Mouse (Mus musculus): ENCODE results near the gene 9930104L06Rik. TPM values are rescaled to one million over a fixed set of nuclear protein-coding genes. Genes with fewer than 3 reads are reported as not detected.
A peak's percentile ranks its signal among the peaks of the same experiment; 100 is the strongest.
"Not testable (repeated sequence)": the region's sequence is repeated elsewhere in the genome, so short reads cannot be mapped to it uniquely, and the experiment has no call there.

Gene 9930104L06Rik
- polyA plus RNA-seq, 1 experiment from 2014 or later: 12.6 TPM

DNA sequence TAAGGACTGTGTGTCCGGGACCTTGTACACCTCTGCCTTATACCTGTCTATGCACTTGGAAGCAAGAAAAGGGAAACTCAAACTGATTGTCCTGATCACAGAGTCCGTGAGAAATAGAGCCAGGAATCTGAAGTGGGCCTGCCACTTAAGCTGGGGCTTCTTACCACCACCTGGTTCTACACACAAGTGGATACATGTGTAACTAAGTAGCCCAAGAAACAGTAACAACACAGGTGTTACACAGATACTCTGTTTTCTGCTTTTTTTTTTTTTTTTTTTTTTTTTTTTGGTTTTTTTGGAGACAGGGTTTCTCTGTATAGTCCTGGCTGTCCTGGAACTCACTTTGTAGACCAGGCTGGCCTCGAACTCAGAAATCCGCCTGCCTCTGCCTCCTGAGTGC, 2.4 kb downstream of the 9930104L06Rik start, which contains the start of gene Cdca8:
Cdca8 (minus strand) TSS at position 101 of the 400 bp plus-strand sequence.
- Histone ChIP-seq H3K4me3 (replicated peaks) (0 out of 2 replicates have a peak within 1 kb of the TSS, but pooled peaks have one; percentile 82), H3K4me2 (peak within 1 kb of the TSS; percentile 89; the same call in 1 of the 2 replicates), H3K36me3 (peaks cover 37% of the 10 kb centered on the region), H3K4me1 (peaks cover 24% of the 10 kb centered on the region)
- ATAC-seq (replicated peaks; ENCODE audit: low FRiP score); H3K27me3 ChIP-seq; H3K9ac ChIP-seq; H3K27ac ChIP-seq; H3K9me3 ChIP-seq (replicated peaks): not testable (repeated sequence)
- WGBS: 96% methylated on average over 4 of the region's 4 CpGs

DNA sequence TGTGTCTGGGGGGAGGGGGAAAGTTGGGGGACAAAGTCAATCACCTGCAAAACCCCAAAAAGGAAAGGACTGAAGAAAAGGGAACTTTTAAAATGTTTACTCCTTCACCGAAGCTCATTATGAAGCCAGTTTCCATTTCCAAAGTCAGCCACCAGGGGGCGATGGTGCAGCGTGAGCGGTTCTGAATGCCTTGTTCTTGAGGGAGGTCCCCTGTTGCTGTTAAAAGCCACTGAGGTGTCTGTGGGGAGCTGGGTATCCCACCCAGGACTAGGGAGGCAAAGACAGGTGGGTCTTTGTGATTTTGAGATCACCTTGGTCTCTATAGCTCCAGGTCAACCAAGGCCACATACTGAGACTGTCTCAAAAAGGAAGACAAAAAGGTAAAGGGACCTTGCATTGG, 6.2 kb downstream of the 9930104L06Rik start:
- Histone ChIP-seq H3K9ac (no peak overlapping the region), H3K27ac (no peak overlapping the region), H3K4me2 (no peak overlapping the region), H3K4me1 (peaks cover 1% of the 10 kb centered on the region), H3K4me3 (replicated peaks) (no peak overlapping the region), H3K9me3 (replicated peaks) (no peaks in the 10 kb centered on the region), H3K36me3 (peaks cover 37% of the 10 kb centered on the region), H3K27me3 (peaks cover 5% of the 10 kb centered on the region; the same call in 1 of the 2 replicates)
- ATAC-seq (replicated peaks; ENCODE audit: low FRiP score): no peak
- 5% methylated on average over 4 of the region's 4 CpGs for WGBS

DNA sequence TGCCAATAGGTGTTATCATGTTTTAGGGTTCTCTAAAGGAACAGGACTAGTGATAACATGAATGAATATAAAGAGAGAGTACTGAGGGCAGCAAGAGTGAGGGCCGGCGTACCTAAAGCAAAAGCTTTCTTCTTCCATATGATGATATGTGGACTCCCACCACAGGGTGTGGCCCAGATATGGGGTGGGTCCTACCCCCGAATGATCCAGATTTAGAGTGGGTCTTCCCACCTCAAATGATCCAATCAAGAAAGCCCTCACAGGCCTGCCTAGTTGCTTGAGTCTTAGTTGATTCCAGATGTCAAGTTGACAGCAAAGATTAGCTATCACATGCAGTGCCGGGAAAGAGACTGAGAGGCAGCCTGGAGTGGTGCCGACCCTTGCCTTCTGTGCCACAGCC, 6.9 kb downstream of the 9930104L06Rik start:
- Histone ChIP-seq H3K9me3 (replicated peaks) (no peaks in the 10 kb centered on the region), H3K27me3 (peaks cover 6% of the 10 kb centered on the region; the same call in 1 of the 2 replicates), H3K4me3 (replicated peaks) (no peak overlapping the region), H3K9ac (no peak overlapping the region), H3K4me2 (no peak overlapping the region), H3K4me1 (no peaks in the 10 kb centered on the region), H3K27ac (no peak overlapping the region), H3K36me3 (peaks cover 32% of the 10 kb centered on the region)
- WGBS: 88% methylated on average over 5 of the region's 5 CpGs
- ATAC-seq (replicated peaks; ENCODE audit: low FRiP score): no peak

DNA sequence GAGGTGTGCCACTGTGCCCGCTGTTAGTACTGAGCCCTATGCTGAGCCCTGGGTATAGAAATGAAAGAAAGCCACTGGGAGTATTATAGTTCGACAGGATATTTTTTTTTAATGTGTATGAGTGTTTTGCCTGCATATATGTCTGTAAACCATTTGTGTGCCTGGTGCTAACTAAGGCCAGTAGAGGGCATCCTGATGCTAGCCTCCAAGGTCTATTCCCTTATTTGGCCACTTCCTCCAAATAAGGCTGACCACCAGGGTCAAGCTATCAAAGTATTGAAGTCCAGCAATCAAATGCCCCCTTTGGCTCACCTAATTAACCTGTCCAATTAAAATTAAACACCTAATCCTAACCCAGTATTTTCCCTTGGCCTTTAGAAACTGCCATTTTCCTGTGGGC, 8.1 kb downstream of the 9930104L06Rik start:
- Histone ChIP-seq H3K9ac (no peak overlapping the region), H3K36me3 (peaks cover 22% of the 10 kb centered on the region), H3K4me2 (no peak overlapping the region), H3K9me3 (replicated peaks) (no peaks in the 10 kb centered on the region), H3K4me3 (replicated peaks) (no peak overlapping the region), H3K27ac (no peak overlapping the region), H3K4me1 (peaks cover 6% of the 10 kb centered on the region), H3K27me3 (peaks cover 9% of the 10 kb centered on the region; the same call in 1 of the 2 replicates)
- 53% methylated on average over 2 of the region's 2 CpGs for WGBS
- ATAC-seq (replicated peaks; ENCODE audit: low FRiP score): no peak

DNA sequence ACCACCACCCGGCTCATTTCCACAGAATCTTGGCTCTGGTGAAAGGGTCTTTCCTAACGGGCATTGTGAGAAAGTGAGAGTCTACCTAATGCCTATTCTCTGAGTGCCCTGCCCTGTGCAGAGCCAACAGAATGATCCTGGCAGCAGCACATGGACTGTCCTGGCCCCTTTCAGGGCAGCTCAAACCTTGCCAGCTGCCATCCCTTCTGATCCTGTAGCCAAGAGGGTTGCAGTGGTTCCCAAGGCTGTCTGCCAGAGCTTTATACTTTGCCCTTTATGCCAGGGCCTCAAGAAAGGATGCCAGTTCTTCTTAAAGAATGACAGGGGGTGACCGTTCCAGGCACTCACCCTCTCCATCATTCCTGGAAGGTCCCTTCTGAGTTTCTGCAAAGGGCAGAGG, 12.6 kb downstream of the 9930104L06Rik start:
- no peak for ATAC-seq (replicated peaks; ENCODE audit: low FRiP score)
- H3K4me2 ChIP-seq: 0 out of 2 replicates have a peak overlapping the region, but pooled peaks have one; percentile 26
- peaks cover 25% of the 10 kb centered on the region for H3K4me1 ChIP-seq
- H3K9ac ChIP-seq: no peak overlapping the region
- H3K27me3 ChIP-seq: peaks cover 19% of the 10 kb centered on the region
- WGBS: 86% methylated on average over 3 of the region's 3 CpGs
- H3K27ac ChIP-seq: no peak overlapping the region
- no peaks in the 10 kb centered on the region for H3K9me3 ChIP-seq (replicated peaks)
- no peaks in the 10 kb centered on the region for H3K36me3 ChIP-seq
- no peak overlapping the region for H3K4me3 ChIP-seq (replicated peaks)

DNA sequence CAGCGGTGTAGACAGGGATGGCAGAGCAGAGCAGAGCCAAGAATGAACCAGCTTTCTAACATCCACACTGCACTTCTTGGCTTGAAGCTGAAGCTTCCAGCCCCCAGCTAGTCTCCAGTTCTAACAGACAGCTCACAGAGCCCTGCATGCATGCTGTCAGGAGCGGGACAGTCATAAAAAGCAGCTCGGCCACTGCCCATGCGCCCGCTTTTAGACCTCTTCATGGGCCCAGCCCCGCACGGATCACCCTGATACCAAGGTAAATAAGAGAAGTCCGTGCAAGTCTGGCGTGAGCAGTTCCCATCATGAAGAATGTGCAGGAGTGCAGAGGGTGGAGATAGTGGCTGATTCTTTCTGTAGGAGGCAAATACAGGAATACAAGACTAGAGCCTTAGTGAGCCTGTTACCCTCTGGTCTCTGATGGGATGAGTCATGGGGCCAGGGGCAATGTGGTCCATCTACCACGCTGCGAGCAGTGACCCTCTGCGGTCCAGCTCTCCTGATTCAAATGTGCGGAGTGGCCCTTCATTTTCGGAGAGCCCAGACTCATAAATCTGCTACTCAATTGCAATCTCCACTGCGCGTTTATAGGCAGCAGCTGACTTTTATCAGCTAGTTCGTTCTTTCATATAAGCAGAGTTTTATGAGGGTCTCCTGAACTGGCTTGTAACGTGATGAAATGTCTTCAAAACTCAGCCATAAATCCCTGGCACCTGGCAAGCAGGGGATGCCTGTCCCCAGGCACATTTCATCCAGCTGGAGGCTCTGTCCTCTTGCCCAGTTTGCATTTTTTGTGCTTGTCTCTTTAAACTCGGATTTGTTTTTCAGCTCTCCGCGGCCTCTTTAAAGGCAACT, 13.6 kb downstream of the 9930104L06Rik start:
- Histone ChIP-seq H3K27ac (peak overlapping the region; percentile 70), H3K9ac (no peak overlapping the region), H3K4me3 (replicated peaks) (no peak overlapping the region), H3K36me3 (no peaks in the 10 kb centered on the region), H3K4me2 (peak overlapping the region; percentile 26), H3K9me3 (replicated peaks) (no peaks in the 10 kb centered on the region), H3K27me3 (peaks cover 23% of the 10 kb centered on the region), H3K4me1 (peaks cover 25% of the 10 kb centered on the region)
- WGBS: 26% methylated on average over 21 of the region's 21 CpGs
- ATAC-seq (replicated peaks; ENCODE audit: low FRiP score): peak; percentile 80

DNA sequence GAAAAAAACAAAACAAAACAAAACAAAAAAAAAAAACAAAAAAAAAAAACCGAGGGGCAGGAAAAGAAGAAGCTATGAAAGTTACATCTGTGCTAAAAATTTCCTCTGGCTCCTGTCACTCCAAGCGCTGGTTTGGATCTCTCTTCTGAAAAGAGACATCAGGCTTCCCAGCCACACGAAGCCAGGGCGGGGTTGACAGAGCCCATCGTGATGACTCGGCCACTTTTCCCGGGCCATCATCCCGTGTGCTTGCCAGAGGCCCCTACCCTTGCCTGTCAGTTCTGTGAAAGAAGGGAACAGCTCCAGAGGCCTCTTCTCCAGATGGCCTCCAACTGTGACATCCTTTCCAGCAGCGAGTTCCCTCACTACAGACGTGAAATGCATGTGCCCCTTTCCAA, 14.2 kb downstream of the 9930104L06Rik start:
- no peak overlapping the region; the same call in 1 of the 2 replicates for H3K27ac ChIP-seq
- peaks cover 23% of the 10 kb centered on the region for H3K27me3 ChIP-seq

DNA sequence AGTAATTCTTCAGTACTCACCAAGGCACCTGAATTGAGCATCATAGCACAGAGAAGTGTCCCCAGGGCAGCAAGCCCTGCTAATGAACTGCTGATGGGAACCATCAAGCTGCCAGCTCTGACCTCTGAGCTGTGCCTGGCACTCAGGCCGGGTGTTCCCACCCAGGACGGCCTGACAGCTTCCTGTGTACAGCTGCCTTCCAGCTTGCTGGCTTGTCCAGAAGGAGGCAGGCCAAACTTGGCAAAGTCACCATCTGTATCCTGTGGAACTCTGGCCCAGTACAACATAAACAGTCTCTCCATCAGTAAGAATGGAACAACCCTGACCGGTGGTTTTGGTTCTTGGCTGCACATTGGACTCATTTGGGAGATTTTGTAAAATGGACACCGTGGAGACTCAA, 16.7 kb downstream of the 9930104L06Rik start:
- no peak for ATAC-seq (replicated peaks; ENCODE audit: low FRiP score)
- 53% methylated on average over 4 of the region's 4 CpGs for WGBS
- no peak overlapping the region for H3K27ac ChIP-seq

More for the DNA sequence above, 14.2 kb downstream of the 9930104L06Rik start:
- Histone ChIP-seq H3K4me3 (replicated peaks) (no peak overlapping the region), H3K9me3 (replicated peaks) (no peaks in the 10 kb centered on the region), H3K4me1 (peaks cover 25% of the 10 kb centered on the region), H3K4me2 (peak overlapping the region; percentile 26), H3K36me3 (no peaks in the 10 kb centered on the region), H3K9ac (no peak overlapping the region)
- 20% methylated on average over 10 of the region's 10 CpGs for WGBS
- ATAC-seq (replicated peaks; ENCODE audit: low FRiP score): no peak

DNA sequence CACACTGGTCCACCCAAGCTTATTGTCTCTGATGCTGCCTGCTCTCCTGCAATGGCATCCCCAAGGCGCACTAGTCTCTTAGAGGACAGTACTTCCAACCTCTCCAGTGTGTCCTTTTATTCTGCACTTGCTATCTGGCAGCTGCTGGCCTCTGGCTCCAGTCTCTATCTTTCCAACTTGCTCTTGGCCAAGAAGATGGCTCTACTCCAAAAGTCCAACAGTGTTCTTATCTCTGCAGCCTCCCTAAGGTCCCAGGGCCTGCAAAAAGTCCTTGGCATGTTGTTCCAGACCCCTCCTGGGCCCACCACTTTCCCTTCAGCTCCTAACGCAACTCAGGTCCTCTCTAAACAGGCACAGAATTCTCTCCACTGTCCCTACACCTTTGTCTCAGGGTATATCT, 20.4 kb downstream of the 9930104L06Rik start:
- no peak overlapping the region for H3K4me2 ChIP-seq
- peaks cover 14% of the 10 kb centered on the region for H3K4me1 ChIP-seq
- H3K36me3 ChIP-seq: no peaks in the 10 kb centered on the region
- 73% methylated on average over 2 of the region's 2 CpGs for whole genome bisulfite sequencing
- no peak overlapping the region for H3K27ac ChIP-seq
- no peak for ATAC-seq (replicated peaks; ENCODE audit: low FRiP score)
- H3K9ac ChIP-seq: no peak overlapping the region
- H3K27me3 ChIP-seq: peaks cover 18% of the 10 kb centered on the region
- H3K4me3 ChIP-seq (replicated peaks): no peak overlapping the region
- no peaks in the 10 kb centered on the region for H3K9me3 ChIP-seq (replicated peaks)

More for the DNA sequence above, 16.7 kb downstream of the 9930104L06Rik start:
- no peak overlapping the region for H3K4me2 ChIP-seq
- no peak overlapping the region for H3K9ac ChIP-seq
- no peaks in the 10 kb centered on the region for H3K36me3 ChIP-seq
- no peak overlapping the region for H3K4me3 ChIP-seq (replicated peaks)
- H3K4me1 ChIP-seq: peaks cover 26% of the 10 kb centered on the region
- H3K9me3 ChIP-seq (replicated peaks): no peaks in the 10 kb centered on the region
- H3K27me3 ChIP-seq: peaks cover 17% of the 10 kb centered on the region

DNA sequence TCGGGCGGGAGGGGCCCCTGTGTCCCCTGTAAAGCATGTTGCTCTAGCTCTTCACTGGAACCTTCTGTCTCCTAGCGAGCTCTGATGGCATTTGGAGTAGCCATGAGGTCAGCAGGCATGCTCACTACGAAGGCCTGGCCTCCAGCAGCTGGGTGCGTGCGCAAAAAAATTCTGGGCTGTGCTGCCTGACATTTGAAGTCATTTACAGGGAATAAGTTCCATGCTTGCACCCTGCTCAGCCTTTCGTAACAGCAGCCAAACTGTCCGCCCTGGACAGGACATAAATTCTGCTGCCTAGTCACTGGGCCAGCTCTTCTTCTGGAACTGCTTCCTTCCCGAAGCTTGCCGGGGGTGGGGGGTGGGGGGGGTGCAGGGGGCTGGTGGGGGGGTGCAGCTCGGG, 22.2 kb downstream of the 9930104L06Rik start:
- ATAC-seq (replicated peaks; ENCODE audit: low FRiP score): peak; percentile 67
- peaks cover 9% of the 10 kb centered on the region; the same call in 1 of the 2 replicates for H3K27me3 ChIP-seq
- 22% methylated on average over 11 of the region's 11 CpGs for WGBS
- peaks cover 19% of the 10 kb centered on the region for H3K4me1 ChIP-seq
- H3K36me3 ChIP-seq: no peaks in the 10 kb centered on the region
- no peak overlapping the region for H3K4me3 ChIP-seq (replicated peaks)
- H3K9ac ChIP-seq: no peak overlapping the region
- H3K4me2 ChIP-seq: no peak overlapping the region
- peak overlapping the region; percentile 66 for H3K27ac ChIP-seq
- H3K9me3 ChIP-seq (replicated peaks): no peaks in the 10 kb centered on the region

DNA sequence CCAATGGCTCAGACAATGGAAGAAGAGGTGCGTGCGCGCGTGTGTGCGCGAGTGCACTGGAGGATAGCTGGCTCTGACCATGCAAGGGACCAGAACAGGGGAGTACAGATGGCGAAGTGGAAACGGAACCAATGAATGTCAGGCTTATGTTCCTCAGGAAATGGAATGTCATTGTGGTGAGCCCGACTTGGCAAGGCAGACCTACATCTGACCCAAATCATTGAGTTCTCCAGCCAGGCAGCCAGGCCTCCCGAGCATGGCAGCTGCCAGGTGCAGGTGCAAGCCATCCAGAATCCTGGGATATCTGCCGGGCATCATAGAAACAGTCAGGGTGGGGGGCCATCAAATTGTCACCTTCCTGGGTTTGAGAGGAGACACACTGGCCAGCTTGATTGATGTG, 24.1 kb downstream of the 9930104L06Rik start:
- no peak overlapping the region for H3K9ac ChIP-seq
- H3K4me1 ChIP-seq: peaks cover 24% of the 10 kb centered on the region
- no peaks in the 10 kb centered on the region for H3K36me3 ChIP-seq
- 0 out of 2 replicates have a peak, but pooled peaks cover 4% of the 10 kb centered on the region for H3K27me3 ChIP-seq
- ATAC-seq (replicated peaks; ENCODE audit: low FRiP score): no peak
- H3K4me2 ChIP-seq: no peak overlapping the region
- H3K9me3 ChIP-seq (replicated peaks): no peaks in the 10 kb centered on the region
- no peak overlapping the region for H3K4me3 ChIP-seq (replicated peaks)
- 81% methylated on average over 11 of the region's 11 CpGs for WGBS
- no peak overlapping the region for H3K27ac ChIP-seq

DNA sequence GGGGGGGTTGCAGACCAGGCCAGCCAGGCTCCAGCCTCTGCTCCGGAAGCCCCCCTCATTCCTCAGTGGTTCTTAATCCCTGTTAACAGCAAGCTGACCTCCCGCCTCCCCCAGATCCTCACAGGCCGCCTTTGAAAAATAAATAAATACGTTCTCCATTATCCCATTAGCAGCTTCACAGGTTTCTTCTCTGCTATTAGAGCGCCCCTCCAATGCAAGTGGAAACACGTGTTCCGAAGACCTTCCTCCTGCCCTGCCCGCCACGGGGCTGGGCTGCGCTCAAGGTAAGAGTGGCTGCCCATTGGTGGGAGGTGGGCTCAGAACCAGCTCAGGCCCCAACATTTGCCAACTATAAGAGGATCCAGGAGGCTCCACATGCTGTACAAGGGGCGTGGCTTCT, 25.7 kb downstream of the 9930104L06Rik start:
- no peak overlapping the region for H3K9ac ChIP-seq
- no peaks in the 10 kb centered on the region for H3K36me3 ChIP-seq
- no peak overlapping the region for H3K4me3 ChIP-seq (replicated peaks)
- H3K27ac ChIP-seq: no peak overlapping the region
- H3K9me3 ChIP-seq (replicated peaks): no peaks in the 10 kb centered on the region
- 52% methylated on average over 11 of the region's 11 CpGs for WGBS
- no peak overlapping the region for H3K4me2 ChIP-seq
- 0 out of 2 replicates have a peak, but pooled peaks cover 4% of the 10 kb centered on the region for H3K27me3 ChIP-seq
- ATAC-seq (replicated peaks; ENCODE audit: low FRiP score): no peak; the same call in 1 of the 2 replicates
- peaks cover 24% of the 10 kb centered on the region for H3K4me1 ChIP-seq
